Mouse (Mus musculus): ENCODE data around the gene Myom3.

DNA sequence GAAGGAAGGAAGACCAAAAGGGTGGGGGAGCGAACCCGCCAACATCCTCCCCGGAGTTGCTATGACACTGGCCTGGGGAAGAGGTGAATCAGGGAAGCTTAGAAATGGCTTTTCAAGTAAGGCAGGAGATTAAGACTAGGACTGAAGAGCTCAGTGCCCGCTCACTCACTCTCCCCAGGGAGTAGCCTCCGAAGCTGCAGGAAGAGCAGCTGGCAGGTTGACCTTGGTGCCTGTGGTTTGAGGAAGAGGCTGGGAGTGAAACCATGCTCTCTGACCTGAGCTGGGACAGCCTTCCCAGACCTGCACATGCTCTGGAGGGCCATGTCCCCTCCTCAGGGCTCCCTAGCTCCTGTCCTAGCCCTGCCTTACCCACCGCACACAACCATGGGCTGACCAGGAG lies 690 bp upstream of the Myom3 start:
- TF ChIP-seq CTCF (IDR thresholded peaks at IDR 0.05; ENCODE audit: low read depth, low read length) (no peak), POLR2A (IDR thresholded peaks at IDR 0.05; ENCODE audit: extremely low read depth, insufficient read depth, low read length) (no peak)
